Mouse (Mus musculus): ENCODE results near the gene Braf.
A peak's percentile ranks its signal among the peaks of the same experiment; 100 is the strongest.
"Not testable (repeated sequence)": the region's sequence is repeated elsewhere in the genome, so short reads cannot be mapped to it uniquely, and the experiment has no call there.

Gene Braf

DNA sequence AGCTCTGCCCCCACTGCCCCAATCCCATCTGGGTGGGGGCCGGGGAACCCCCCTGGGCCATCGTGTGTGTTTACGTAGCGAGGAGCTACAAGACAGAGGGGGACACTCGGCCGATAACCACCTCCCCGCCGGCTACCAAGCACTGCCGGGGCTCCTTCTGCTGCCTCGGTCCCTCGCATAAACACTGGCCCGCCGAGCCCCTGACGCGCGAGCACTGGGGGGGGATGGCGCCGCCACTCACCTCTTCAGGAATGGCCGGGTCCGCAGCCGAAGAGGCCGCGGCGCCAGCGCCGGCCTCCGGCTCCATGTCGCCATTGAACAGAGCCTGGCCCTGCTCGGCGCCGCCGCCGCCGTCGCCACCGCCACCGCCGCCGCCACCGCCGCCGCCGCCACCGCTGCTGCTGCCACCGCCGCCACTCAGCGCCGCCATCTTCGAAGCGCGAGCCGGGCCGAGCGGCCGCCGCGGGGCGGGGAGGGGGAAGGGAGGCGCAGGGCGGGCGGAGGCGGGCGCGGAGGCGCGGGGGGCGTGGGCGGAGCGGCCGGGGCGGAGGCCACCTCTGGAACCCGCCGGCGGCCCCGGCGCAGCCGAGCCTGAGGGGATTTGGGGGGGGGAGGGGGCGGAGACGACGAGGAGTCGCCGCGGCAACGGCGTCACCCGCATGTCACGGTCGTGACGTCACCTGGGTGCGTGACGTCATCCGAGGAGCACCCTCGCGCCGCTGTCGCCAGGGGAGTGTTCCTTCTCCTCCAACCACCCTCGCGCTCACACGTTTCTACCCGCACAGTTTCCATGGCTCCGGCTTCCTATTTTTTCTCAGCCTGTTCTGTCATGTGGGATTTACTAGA, at the start of gene Braf:
TSS of gene Braf (minus strand) at position 598 of the 846 bp plus-strand sequence.
- DNase-seq (ENCODE audit: low spot score in 2 of 2) = peak; percentile 77 to 88

DNA sequence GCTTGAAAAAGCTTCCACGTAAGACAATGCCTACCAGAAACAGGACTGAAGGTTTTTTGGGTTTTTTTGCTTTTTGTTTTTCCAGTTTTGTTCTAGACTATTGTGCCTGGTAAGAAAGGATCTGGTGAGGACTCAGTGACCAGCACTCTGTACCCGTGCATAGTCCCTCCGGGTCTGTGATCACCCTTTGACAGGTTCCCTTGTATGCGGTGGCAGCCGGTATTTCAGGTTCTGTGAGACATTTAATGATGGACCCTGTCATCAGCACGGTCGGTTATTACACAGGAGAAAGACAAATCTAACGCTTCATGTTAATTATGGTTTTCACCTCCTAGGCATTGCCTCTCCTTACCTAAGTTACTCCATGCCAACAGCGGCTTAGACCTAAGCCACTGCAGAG, 49.8 kb upstream of the Braf start:
- DNase-seq (ENCODE audit: low spot score in 2 of 2) = no peak

DNA sequence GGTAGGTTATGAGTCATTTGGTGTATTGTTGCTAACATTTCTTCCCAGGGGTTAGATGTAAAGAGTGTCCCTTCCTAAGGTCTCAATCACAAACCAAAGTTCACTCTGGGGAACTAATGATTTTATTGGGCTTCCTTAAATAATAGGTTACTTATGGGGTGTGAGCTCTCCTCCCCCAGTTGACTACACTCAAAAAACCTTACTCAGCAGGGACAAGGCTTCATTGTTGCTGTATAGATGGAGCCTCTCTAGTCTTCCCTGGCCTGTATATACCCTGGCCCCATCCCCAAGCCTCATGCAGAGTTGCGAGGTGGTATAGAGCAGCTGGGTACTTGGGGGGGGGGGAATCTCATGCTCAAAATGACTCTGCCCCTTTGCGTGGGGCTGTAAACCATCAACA, 32.0 kb upstream of the Braf start:
- DNase-seq (ENCODE audit: low spot score in 2 of 2) = no peak

DNA sequence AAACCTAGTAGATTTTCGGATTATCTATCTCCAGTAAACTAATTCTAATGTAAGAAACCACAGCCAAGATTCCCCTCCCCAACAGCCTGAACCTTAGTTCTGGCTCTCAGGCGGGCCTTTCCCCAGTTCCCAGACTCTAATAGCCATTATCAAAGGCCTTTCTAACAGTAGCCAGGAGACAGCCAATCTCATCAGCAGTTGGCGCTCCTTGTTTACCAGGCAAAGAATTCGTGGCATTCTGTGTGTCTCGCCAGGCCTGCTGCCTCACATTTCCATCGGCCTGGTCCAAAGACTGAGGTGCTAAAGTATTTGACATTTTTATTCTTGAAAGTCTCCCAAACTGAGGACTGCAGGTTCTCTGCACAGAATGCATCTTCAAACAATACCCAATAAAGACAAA, 24.6 kb upstream of the Braf start:
- no peak for DNase-seq (ENCODE audit: low spot score in 2 of 2)

DNA sequence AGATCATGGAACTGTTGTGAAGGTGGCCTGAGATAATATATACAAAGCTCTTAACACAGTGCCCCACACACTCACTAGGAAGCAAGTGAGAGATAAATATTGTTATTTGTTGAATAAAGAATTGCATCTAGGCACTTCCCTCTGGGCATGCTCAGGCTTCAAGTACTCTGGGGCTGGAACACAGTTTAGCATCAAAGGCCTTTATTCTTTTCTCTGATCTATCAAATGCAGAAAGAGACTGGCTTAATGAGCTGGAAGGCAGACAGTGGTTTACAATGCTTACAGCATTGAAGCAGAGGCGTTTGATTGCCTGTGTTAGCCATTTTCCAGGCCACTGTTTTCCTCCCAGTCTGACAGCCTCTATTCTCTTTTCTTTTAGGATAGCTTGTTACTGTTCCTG, 21.8 kb upstream of the Braf start:
- DNase-seq (ENCODE audit: low spot score in 2 of 2) = no peak

DNA sequence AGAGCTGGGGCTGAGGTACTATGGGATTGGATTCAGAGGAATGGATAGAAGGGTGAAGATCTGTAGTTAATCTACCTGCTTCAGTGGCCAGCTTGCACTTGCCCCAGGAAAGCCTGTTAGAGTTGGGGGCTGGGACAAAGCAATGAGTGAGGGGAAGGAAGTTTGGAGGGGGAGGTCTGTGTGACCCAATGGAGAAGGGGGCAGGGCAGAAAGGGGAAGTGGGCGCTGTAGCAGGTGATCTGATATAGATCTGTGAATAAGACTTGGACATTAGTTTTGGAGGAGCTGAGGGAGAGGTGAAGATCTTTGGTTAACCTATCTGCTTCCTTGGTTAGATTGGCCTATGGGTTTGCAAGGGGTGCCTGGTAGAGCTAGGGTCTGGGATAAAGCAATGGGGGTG, 20.2 kb upstream of the Braf start:
- no peak for DNase-seq (ENCODE audit: low spot score in 2 of 2)

DNA sequence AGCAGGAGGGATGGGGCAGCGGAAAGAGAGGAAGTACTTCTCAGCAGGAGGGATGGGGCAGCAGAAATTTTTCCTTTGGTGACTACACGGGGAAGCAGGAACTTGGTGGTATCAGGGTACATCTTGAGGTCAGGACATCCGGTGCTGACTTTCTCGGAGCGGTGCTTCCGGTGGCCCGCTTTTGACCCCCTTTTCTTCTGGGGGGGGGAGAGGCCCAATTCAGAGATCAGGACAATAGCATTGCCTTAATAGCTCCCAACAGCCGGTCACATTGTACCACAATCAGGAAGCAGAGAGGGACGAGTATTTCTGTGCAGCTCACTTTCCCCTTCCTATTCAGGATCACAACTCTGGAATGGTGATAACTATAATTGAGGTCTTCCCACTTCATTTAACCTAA, 14.4 kb upstream of the Braf start:
- not testable (repeated sequence) for DNase-seq (ENCODE audit: low spot score in 2 of 2)

DNA sequence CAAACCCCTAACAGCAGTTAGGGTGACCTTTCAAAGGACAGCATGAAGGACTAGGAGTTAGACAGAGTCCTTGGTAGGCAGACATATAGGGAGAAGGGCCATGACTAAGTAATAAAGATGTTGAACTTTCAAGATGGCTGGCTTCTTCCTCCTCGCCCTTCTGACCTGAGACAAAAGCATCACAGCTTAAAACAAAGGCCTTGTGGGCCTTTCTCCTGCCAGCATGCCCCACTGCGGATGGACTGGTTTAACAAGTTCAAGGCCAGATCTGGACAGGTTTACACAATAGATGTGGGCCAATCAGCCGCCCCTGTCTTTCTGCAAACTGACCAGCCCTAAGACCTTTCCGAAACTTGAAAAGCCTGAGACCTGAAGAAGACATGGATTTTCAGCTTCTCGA, 2.8 kb upstream of the Braf start:
- DNase-seq (ENCODE audit: low spot score in 2 of 2) = no peak

DNA sequence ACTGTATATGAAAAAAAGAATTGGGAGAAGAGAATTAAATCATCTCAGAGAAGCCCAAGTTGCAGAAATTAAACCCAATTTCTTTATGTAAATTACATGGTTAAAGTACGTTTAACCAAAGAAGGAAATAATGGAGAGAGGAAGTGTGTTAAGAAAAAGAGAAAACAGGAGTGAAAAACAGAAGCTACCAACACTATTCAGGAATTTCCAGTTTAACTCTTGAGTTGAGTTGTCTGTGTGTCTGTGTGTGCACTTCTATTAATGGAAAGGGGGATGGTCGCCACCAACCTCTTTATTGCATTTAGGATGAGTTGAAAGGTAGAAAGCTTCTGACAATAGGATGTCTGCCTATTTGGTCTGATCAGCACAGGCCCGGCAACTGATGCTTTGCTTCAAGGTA, 886 bp upstream of the Braf start:
- no peak for DNase-seq (ENCODE audit: low spot score in 2 of 2)

DNA sequence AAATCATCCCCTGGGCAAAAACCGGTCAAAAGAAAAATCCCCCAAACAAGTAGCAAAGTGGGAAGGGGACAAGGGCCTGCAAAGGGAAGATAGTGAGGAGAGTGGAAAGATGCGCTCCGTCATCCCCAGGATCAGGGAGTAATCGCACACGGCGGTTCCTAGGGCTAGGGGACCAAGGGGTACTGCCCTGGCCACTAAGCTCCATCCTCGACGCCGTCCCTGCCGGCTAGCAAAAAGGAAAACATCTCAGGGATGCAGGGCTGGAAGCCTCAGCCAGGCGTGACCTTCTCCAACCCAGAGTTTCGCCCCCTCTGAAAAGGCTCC, 759 bp downstream of the Braf start:
- no peak for DNase-seq (ENCODE audit: low spot score in 2 of 2)

DNA sequence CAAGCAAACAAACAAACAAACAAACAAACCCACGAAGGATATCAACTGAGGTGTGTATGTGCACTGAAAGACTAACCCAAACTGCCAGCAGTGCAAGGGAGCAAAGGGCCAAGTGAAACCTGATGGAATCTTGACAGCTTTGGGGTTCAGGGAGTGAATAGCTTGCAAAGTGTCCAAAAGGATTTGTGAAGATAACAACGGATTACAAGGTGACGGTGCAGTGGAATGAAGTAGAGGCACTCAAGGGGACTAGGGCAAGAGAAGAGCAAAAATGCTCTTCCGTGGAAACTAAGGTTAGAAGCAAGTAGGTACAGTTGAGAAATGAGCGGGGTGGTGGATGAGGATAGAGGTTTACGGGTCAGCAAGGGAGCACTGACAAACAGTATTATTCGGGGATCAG, 1.2 kb downstream of the Braf start:
- no peak for DNase-seq (ENCODE audit: low spot score in 2 of 2)

DNA sequence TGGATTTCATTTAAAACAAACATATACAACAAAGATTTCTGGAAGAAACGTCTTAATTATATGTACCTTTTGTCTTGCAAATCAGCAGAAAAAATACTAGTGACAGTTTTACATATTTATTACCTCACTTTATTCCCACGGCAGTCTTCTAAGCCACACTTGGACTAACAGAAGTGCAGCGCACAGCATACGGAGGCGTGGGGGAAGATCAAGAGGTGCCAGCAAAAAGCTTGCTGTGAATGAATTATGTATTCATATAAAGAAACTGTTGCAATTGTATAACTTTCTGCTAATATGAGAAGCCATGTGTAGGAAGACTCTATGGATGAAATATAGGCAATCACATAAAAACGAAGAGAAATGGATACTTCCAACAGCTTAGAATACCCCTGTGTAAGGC, 6.7 kb downstream of the Braf start:
- no peak for DNase-seq (ENCODE audit: low spot score in 2 of 2)

DNA sequence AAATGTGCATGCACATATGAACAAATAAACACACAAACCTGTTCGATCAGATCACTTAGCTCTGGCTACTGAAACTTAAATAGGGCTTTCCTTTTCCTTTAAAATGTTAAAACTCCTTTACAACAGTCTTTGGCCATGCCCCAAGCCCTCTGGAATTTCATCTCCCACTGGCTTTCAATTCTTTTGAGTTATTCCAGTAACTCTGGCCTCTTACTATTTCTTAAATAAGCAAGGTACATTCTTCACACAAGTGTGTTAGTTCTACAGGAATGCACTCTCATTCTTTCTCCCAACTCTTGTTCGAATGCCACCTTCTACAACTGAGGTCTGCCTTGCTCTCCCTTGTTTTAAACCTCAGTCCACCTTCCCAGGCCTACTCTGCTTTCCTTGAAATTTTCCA, 8.2 kb downstream of the Braf start:
- no peak for DNase-seq (ENCODE audit: low spot score in 2 of 2)

DNA sequence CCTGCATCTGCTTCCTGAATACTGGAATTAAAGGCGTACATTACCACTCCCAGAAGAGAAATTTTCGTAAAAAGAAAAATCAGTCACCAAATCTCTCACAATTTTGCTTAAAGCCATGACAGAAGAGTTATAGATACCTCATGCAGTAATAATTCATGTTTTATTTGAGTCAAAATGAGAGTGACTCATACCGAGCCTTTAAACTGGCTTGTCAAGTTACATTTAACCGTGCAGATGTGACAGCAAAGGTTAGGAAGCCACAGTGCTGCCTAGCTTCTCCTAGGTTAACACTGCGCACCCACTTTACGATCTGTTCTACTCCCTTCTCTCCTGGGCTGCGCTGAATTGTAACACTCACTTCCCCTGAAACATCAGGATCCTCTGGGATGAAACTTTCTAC, 10.9 kb downstream of the Braf start:
- no peak for DNase-seq (ENCODE audit: low spot score in 2 of 2)

DNA sequence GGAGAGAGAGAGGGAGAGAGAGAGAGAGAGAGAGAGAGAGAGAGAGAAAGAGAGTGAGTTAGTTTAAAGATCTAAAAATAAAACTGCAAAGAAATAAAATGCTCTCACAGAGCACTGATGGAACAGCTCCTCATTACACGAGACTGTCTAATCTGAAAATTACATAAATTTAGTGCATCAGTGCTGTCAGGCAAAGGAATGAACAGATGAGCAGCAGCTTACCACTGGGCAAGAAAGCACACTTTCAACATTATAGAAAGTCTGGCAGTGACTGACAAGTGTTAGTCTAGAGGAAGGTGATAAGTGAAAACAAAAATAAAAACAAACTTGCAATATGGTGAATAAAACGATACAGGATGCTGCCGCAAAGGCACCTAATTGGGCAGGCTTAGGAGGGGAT, 11.9 kb downstream of the Braf start:
- no peak for DNase-seq (ENCODE audit: low spot score in 2 of 2)

DNA sequence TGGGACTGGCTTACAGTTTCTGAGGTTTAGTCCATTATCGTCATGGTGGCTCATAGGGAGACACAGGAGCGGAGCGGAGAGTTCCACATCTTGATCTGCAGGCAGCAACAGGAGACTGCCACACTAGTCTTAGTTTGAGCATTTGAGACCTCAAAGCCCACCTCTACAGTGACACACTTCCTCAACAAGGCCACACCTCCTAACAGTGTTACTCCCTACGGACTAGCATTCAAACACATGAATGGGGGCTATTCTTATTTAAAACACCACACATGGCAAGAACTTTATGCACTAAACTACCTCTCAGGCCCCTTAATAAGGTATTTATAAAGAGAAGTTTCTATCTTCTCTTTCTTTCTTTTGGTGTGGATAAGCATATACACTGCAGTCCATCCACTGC, 19.6 kb downstream of the Braf start:
- no peak for DNase-seq (ENCODE audit: low spot score in 2 of 2)

DNA sequence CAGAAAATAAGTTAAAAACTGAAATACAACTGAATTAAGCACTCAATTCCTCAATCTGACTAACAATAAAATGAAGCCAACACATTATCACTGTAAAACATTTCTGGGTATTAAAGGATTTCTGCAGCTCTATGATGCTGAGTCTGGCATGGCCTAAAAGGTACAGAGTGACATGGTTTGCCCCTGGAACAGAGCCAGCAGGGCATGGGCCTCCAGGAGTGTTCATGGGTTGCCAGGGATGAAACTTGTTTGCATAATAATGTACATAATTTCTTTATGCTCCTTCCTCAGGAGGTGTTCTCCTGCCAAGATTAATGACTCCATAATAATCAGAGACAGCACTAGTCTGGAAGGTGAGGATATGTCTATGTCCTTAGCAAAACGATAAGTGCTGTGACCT, 32.1 kb downstream of the Braf start:
- DNase-seq (ENCODE audit: low spot score in 2 of 2) = no peak

DNA sequence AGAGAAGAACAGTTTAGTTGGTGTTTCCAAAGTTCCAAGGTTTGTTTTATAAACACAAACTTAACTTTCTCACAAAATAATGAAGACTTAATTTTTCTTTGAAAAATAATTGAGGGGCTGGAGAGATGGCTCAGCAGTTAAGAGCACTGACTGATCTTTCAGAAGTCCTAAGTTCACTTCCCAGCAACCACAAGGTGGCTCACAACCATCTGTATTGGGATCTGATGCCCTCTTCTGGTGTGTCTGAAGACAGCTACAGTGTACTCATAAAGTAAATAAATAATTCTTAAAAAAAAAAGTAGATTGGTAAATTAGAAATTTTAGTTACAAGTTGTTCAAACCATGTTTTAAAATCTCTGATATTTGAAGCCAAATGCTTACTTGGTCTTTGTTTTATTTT, 38.4 kb downstream of the Braf start:
- not testable (repeated sequence) for DNase-seq (ENCODE audit: low spot score in 2 of 2)

DNA sequence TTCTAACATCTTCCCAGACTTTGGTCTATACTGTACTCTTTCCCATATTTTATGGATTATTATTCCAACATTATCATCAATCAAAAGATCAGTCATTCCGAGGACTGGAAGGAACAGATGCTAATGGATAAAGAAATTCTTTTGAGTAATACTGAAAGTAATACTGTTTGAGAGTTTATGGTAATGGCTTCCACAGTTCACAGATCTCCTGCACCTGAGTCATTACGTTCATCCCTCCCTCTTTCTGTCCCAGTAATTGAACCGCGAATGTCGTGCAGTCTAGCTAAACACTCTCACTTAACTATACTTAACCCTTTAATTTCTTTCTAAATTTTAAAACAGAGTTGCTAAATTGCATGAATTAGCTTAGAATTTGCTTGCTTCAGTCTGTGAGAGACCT, 43.5 kb downstream of the Braf start:
- DNase-seq (ENCODE audit: low spot score in 2 of 2) = no peak

DNA sequence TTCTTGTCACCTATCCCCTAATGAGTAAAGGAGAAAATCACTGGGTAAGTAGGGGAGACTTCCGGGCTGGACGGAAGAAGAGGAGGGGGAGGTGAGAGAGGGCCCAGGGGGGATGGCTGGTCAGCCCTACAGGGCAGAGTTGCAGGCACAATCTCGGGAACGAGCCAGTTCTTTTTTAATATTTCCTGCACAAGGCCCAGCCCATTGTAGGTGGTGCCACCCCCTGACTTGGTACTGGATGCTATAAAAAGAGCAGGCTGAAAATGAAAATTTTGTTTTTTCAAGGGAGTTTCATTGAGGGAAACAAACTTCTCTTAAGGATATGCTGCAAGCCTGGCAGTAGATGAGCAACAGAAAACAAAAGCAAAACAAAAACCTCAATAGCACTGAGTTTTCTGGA, 44.7 kb downstream of the Braf start:
- DNase-seq (ENCODE audit: low spot score in 2 of 2) = no peak

DNA sequence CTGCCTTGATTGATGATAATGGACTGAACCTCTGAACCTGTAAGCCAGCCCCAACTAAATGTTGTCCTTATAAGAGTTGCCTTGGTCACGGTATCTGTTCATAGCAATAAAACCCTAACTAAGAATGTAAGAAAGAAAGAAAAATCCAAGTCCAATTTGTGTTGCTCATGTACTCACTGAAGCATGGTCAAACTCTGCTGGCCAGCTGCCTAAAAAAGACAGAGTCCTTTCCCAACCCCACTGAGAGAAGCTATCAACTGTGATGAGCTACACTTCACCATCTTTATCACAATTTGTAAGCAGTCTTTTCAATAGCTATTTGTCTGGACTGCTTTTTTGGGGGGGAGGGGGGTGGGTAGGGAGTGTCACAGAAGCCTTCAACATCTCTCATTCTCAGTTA, 47.0 kb downstream of the Braf start:
- no peak for DNase-seq (ENCODE audit: low spot score in 2 of 2)

DNA sequence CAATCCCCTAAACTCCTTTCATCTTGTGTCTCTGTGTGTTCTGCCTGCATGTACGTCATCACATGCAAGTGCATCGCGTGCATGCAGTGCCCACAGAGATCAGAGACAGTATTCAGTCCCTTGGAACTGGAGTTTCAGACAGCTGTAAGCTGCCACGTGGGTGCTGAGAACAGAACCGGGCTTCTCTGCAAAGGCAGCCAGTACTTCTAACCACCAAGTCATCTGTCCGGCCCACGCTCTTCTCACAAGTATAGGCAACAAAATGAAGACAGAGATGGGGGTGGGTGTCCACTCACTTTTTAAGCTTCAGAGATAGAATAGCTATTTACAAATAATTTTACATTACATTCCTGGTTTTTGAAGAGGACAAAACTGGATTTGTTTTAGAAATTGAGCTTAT, 50.2 kb downstream of the Braf start:
- DNase-seq (ENCODE audit: low spot score in 2 of 2) = no peak

DNA sequence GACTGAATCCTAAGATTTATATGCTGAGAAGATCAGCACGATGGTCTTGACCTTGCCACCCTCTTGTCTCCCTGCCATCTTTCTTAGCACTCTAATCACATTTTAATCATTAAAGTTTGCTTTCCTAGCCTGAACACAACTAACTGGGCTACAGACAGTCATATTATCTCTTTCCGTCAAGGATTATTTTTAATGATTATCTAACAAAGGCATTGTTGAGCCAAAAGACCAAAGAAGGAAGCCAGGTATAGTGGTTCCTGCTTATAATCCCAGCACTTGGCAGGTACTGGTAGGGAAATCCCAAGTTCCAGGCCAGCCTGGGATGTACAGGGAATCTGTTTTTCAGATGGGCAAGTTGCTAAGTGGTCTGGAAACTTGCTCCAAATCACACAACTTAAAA, 114.0 kb downstream of the Braf start:
- DNase-seq (ENCODE audit: low spot score in 2 of 2) = no peak

DNA sequence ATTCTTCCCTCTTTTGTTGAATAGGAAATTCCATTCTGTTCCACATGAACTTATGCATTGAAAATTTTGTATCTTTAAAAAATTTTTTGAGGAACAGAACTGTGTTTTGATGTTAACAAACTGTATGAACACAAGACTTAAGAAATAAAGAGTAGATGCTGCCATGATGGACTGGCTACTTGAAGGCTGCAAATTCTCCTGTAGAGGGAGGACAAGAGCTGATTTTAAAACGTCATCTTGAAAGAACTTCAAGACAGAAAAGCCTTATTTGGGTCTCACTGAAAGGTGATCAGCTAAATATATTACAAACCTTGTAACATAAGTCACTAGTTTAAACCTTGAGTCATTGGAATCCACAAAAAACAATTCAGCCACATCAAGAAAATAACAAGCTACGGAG, 115.1 kb downstream of the Braf start:
- DNase-seq (ENCODE audit: low spot score in 2 of 2) = no peak

All from urinary bladder, postnatal 4 days (tissue).